Mouse (Mus musculus) cerebellum, postnatal 4 days (tissue): ENCODE results near the gene Foxr1.
"Not testable (repeated sequence)": the region's sequence is repeated elsewhere in the genome, so short reads cannot be mapped to it uniquely, and the experiment has no call there.

ENCODE experiments used
- DNase-seq, 2 experiments: peaks; one replicate each; pipeline ENCODE4 v3.0.0; 2022; ENCODE audit warnings: low spot score in 2 of 2, mixed read lengths in 1 of 2

Foxr1 gene

GRCm38 (mm10) chr9:44477339-44478228, 36.6 kb upstream of the Foxr1 start:
- no peak for DNase-seq

DNA sequence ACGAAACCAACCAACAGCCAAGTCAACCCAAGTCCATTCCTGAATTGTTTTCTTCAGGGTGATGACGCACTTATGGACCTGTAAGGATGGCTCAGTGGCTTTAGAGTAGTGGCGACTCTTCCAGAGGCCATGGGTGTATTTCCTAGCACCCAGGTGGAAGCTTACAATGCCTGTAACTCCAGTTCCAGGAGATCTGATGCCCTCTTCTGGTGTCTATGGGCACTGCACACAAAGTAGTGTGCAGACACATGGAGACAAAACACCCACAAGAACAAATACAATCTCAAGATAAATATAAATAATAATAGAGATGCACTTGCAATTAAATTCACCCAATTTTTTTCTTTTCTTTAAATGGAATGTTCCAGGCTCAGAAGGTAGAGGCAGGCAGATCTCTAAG, 35.0 kb upstream of the Foxr1 start:
- no peak for DNase-seq

DNA sequence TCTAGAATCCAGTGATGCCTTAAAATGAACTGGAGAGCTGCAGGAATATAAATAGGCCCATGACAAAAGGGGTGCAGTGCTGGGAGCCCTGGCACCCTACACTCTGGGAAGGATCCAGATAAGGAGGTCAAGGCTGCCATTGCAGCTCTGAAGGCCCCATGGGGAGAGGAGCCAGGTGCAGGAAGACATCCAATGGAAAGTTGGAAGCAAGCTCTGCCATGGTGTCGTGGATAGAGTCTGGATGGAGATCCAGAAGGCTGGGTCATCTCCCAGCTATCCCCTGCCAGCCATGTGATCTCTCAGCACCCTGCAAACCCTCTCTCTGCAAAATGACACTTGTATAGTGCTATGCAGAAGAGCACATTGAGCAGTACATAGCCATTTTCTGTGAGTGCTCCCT, 33.4 kb upstream of the Foxr1 start:
- DNase-seq: no peak

DNA sequence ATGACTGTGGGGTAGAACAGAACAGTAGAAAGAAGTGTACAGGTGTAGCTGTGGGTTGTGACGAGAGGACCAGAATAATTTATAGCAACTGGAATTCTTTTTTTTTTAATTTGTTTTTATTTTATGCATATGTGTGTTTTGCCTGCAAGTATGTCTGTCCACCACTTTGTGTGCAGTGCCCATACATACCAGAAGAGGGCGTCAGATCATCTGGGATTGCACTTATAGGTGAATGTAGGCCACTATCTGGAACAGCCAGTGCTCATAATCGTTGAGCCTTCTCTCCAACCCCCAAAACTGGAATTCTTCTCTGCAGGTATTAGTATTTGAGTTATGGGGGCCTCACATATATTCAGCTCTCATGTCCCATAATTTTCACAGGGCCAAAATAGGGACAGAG, 32.2 kb upstream of the Foxr1 start:
- no peak for DNase-seq

GRCm38 (mm10) chr9:44468800-44469199, 27.9 kb upstream of the Foxr1 start:
- DNase-seq: no peak

GRCm38 (mm10) chr9:44468224-44468623, 27.3 kb upstream of the Foxr1 start:
- no peak for DNase-seq

- DNase-seq: no peak
Observed at GRCm38 (mm10) chr9:44461950-44462349, 21.0 kb upstream of the Foxr1 start.

- DNase-seq: peak in 1 of 2 experiments; percentile 85
Observed at GRCm38 (mm10) chr9:44457035-44457742, 16.3 kb upstream of the Foxr1 start.

GRCm38 (mm10) chr9:44454891-44455220, 13.9 kb upstream of the Foxr1 start, which contains the start of gene Upk2:
Gene Upk2 (minus strand): TSS chr9:44454976.
- no peak for DNase-seq

GRCm38 (mm10) chr9:44454132-44454890, 13.4 kb upstream of the Foxr1 start:
- peak; percentile 87 to 93 for DNase-seq

GRCm38 (mm10) chr9:44450387-44450786, 9.5 kb upstream of the Foxr1 start:
- DNase-seq: no peak

DNA sequence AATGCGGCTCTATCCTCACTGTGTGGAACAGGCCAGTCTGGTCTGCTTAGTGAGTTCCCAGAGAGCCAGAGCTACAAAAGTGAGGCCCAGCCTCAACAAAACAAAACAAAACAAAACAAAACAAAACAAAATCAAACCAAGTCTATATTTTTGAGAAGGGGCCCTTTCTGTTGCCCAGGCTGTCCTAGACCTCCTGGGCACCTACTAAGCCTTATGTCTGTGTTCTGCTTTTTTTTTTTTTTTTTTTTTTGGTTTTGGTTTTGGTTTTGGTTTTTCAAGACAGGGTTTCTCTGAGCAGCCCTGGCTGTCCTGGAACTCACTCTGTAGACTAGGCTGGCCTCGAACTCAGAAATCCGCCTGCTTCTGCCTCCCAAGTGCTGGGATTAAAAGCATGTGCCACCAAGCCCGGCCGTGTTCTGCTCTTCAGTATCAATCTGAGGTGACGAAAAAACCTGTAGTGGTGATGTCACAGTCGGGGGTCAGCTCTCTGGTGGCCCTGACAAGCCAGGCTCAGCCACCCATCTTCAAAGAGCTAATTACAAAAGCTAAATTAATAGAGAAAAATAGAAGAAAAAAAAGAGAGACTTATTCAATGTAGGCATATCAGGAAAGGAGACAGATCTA, 3.6 kb upstream of the Foxr1 start:
- not testable (repeated sequence) for DNase-seq

DNA sequence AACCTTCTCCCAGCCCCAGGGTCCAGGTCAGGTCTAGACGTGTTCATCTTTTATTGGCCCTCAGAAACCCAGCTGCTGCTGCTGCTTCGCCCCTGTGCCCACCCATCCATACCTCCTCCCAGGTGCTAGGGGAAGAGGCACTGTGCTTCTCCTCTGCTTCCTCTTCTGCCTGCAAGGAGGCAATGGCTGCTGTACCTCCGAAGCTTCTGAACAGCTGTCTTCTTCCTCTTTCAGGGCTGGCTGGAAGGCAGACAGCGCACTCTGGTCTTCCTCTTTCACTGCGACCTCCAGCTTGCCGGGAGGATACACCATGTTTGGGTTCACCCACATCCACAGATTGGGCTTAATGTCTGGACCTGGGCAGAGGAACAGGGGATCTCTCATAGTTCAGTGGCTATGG, 5.2 kb downstream of the Foxr1 start:
- no peak for DNase-seq

- DNase-seq: no peak
Observed at GRCm38 (mm10) chr9:44432577-44433185, 8.3 kb downstream of the Foxr1 start.

DNA sequence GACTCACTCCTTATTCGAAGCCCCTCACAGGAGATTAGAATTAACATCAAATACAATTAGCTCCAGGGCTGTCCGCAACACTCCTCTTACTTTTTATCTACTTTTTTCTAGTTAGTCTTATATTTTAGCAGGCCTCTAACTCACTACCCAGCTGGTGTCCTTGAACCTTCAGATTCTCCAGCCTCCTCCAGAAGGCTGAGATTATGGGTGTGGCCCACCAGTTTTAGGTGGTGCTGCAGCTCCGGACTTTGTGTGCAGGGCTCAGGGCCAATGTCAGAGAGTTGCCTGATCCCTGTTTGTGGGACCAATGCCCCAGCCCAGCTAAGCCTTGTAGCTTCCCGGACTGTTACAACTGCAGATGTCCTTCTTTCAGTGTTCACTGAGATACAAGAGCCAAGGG, 17.4 kb downstream of the Foxr1 start:
- DNase-seq: no peak

GRCm38 (mm10) chr9:44420280-44420898, 20.5 kb downstream of the Foxr1 start:
- no peak for DNase-seq

- DNase-seq: not testable (repeated sequence)
Observed at GRCm38 (mm10) chr9:44419730-44420129, 21.2 kb downstream of the Foxr1 start.

GRCm38 (mm10) chr9:44418519-44419385, 22.2 kb downstream of the Foxr1 start, which contains the start of gene Ccdc84:
Gene Ccdc84 (minus strand): TSS chr9:44418569.
- DNase-seq: no peak

DNA sequence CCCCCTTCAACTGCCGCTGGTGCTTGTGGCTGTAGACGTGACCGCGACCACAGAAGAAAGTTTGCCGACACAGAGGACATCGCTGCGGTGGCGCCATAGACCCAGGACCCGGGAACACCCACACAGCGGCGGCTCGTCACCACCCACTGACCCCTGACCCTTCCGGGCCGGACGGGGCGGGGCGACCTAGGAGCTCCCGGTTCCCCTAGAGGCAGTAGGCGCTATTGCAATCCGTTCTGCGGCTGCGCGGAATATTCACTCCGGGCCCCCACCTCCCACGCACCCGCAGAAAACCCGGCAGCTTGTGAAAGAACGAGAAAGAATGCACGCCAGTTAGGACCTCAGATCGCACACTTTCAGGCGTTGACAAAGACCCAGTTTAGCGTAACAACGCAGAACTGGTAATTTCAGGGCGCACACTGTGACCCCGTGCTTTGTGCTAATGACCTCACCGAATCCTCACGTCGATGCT, 23.0 kb downstream of the Foxr1 start:
- DNase-seq: peak; percentile 88 to 94
